In the genomic region with DNA sequence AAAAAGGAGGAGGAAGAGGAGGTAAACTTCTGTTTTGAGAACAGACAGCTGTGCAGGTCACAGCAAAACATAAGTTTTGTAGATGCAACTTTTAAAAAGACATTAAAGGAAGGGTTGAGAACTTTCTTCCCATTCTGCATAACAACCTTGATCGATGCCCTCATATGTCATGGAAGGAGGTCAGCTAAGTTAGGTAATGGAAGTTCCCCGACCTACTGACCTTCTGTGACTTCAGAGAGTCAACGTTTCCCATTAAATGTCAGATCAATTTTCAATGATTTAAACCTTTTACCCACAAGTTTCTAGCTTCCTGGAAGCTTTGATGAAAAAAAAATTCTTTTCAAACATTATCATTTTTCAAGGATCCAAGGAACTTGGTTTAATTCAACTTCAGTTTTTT, we compare ENCODE assay signal across 30 mouse cellular contexts.
"Had no signal": no experiment of that assay in that cellular context is flagged by ENCODE, and none has a peak within 500 bp of the region (broad histone marks: within the 10 kb centered on the region; RNA-seq: fewer than 3 reads in every experiment).

No protein-coding gene starts in this region.

- ATAC-seq: lung, postnatal 0 days; midbrain, embryonic 13.5 days; midbrain, embryonic 15.5 days; midbrain, embryonic 16.5 days had no signal

- H3K27me3 ChIP-seq: limb, embryonic 12.5 days; limb, embryonic 13.5 days; limb, embryonic 15.5 days; liver, embryonic 13.5 days; liver, embryonic 15.5 days; lung, embryonic 15.5 days; megakaryocyte, embryonic 14.5 days; midbrain, embryonic 12.5 days; midbrain, embryonic 13.5 days; midbrain, embryonic 15.5 days; neural tube, embryonic 12.5 days had no signal

- H3K27ac ChIP-seq: left cerebral cortex, adult 2 months; limb, embryonic 10.5 days; limb, embryonic 12.5 days; limb, embryonic 13.5 days; limb, embryonic 15.5 days; liver, embryonic 13.5 days; liver, embryonic 14.5 days; liver, embryonic 15.5 days; lung, embryonic 15.5 days; macrophage; midbrain, embryonic 10.5 days; midbrain, embryonic 12.5 days; midbrain, embryonic 13.5 days; midbrain, embryonic 15.5 days; neural tube, embryonic 12.5 days had no signal

- H3K9me3 ChIP-seq: limb, embryonic 10.5 days; limb, embryonic 12.5 days; limb, embryonic 13.5 days; limb, embryonic 15.5 days; liver, embryonic 13.5 days; liver, embryonic 15.5 days; lung, embryonic 15.5 days; megakaryocyte, embryonic 14.5 days; midbrain, embryonic 10.5 days; midbrain, embryonic 12.5 days; midbrain, embryonic 13.5 days; midbrain, embryonic 15.5 days; neural tube, embryonic 12.5 days had no signal

- H3K4me2 ChIP-seq: limb, embryonic 12.5 days; limb, embryonic 13.5 days; limb, embryonic 15.5 days; liver, embryonic 11.5 days; liver, embryonic 13.5 days; liver, embryonic 15.5 days; lung, embryonic 14.5 days; lung, embryonic 15.5 days; midbrain, embryonic 12.5 days; midbrain, embryonic 13.5 days; midbrain, embryonic 15.5 days; neural tube, embryonic 12.5 days had no signal

- H3K4me1 ChIP-seq: limb, embryonic 15.5 days; liver, embryonic 15.5 days; megakaryocyte, embryonic 14.5 days; midbrain, embryonic 12.5 days; midbrain, embryonic 13.5 days; midbrain, embryonic 15.5 days; neural tube, embryonic 12.5 days had no signal

- H3K4me3 ChIP-seq: left cerebral cortex, adult 2 months; limb, embryonic 10.5 days; limb, embryonic 12.5 days; limb, embryonic 13.5 days; limb, embryonic 15.5 days; liver, embryonic 13.5 days; liver, embryonic 15.5 days; lung, embryonic 15.5 days; megakaryocyte, embryonic 14.5 days; midbrain, embryonic 10.5 days; midbrain, embryonic 12.5 days; midbrain, embryonic 13.5 days; midbrain, embryonic 15.5 days; myocyte; neural tube, embryonic 12.5 days had no signal

- H3K9ac ChIP-seq: limb, embryonic 12.5 days; limb, embryonic 13.5 days; limb, embryonic 15.5 days; liver, embryonic 13.5 days; liver, embryonic 14.5 days; liver, embryonic 15.5 days; lung, embryonic 14.5 days; lung, embryonic 15.5 days; midbrain, embryonic 12.5 days; midbrain, embryonic 13.5 days; midbrain, embryonic 15.5 days; neural tube, embryonic 12.5 days had no signal

- H3K36me3 ChIP-seq: limb, embryonic 10.5 days; limb, embryonic 12.5 days; limb, embryonic 13.5 days; limb, embryonic 15.5 days; liver, embryonic 13.5 days; liver, embryonic 15.5 days; lung, embryonic 15.5 days; midbrain, embryonic 10.5 days; midbrain, embryonic 12.5 days; midbrain, embryonic 13.5 days; midbrain, embryonic 15.5 days; neural tube, embryonic 12.5 days had no signal

- DNase-seq: layer of hippocampus, postnatal 36 days; left cerebral cortex, postnatal 4 days; liver, embryonic 13.5 days; lung, adult 18-20 months; lung, adult 2 months; lung, embryonic 14.5 days; lung, postnatal 10 days; lung, postnatal 14 days; lung, postnatal 36 days; lung, postnatal 4 days; midbrain, embryonic 14.5 days had no signal
